Mouse (Mus musculus) ES-Bruce4 (cell line): ENCODE data around the gene Gm17949. TPM values are rescaled to one million over a fixed set of nuclear protein-coding genes. Genes with fewer than 3 reads are reported as not detected.
A peak's percentile ranks its signal among the peaks of the same experiment; 100 is the strongest.

Experiments
- H3K27ac ChIP-seq: 2 replicates; pipeline ENCODE4 v1.5.1; 2012; ENCODE audit warnings: low read length, inconsistent platforms; ENCODE audit not compliant: insufficient read depth
- H3K27me3 ChIP-seq: 2 replicates; pipeline ENCODE4 v1.6.1; 2012; ENCODE audit warnings: mild to moderate bottlenecking, low read length, inconsistent platforms; ENCODE audit not compliant: control insufficient read depth, poor library complexity, insufficient read depth, severe bottlenecking
- H3K36me3 ChIP-seq: 2 replicates; pipeline ENCODE4 v1.6.1; 2012; ENCODE audit warnings: inconsistent platforms, mild to moderate bottlenecking, low read length, moderate library complexity; ENCODE audit not compliant: control insufficient read depth, poor library complexity, insufficient read depth, severe bottlenecking
- H3K4me1 ChIP-seq: one replicate; pipeline ENCODE4 v1.8.1; 2011; ENCODE audit warnings: low read length; ENCODE audit not compliant: control insufficient read depth, insufficient read depth
- H3K4me3 ChIP-seq: 2 replicates; pipeline ENCODE4 v1.5.1; 2011; ENCODE audit warnings: low read depth, mild to moderate bottlenecking, low read length
- H3K9ac ChIP-seq: 2 replicates; pipeline ENCODE4 v1.6.1; 2012; ENCODE audit warnings: low read depth, mild to moderate bottlenecking, inconsistent platforms; ENCODE audit not compliant: poor library complexity, severe bottlenecking
- H3K9me3 ChIP-seq: replicated peaks from 2 replicates; pipeline ENCODE4 v1.6.1; 2012; ENCODE audit warnings: mild to moderate bottlenecking, low read length, inconsistent platforms; ENCODE audit not compliant: control insufficient read depth, poor library complexity, insufficient read depth, severe bottlenecking
- CTCF ChIP-seq: IDR thresholded peaks from one replicate; pipeline ENCODE4 v1.8.1; 2011; ENCODE audit warnings: low read depth, low read length
- EP300 ChIP-seq: IDR thresholded peaks from 2 replicates; pipeline ENCODE4 v1.6.1; 2011; ENCODE audit warnings: low read depth, low read length; ENCODE audit not compliant: insufficient read depth
- POLR2A ChIP-seq: IDR thresholded peaks from one replicate; pipeline ENCODE4 v1.8.1; 2011; ENCODE audit warnings: low read length; ENCODE audit not compliant: insufficient read depth
- polyA plus RNA-seq: library from polyadenylated mRNA; stranded (reverse); fragments of >200 nt; gene quantifications from 2 replicates; pipeline ENCODE4 v1.2.4, GENCODE M21; 2011; ENCODE audit warnings: low read depth; ENCODE audit not compliant: missing spikeins, insufficient read depth, insufficient read length

Gene Gm17949
- polyA plus RNA-seq, 1 experiment, result not detected

DNA sequence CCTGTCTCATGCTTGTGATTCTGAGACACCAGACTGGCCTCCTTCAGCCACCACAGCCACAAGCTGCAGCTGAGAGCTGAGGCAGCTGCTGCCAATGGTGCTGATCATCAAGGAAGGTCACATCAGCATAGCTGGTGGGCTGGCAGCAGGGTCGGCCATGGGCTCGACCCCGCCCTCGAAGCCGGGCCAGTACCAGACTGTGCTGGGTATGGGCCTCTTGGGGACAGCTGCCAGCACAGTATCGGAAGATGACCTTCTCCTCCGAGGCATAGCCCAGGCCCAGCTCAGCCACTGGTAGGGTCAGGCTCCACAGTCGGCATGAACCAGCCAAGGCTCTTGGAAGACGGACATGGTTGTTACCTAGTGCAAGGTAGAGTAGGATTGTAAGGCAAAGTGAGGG lies 11.9 kb upstream of the Gm17949 start:
- H3K36me3 ChIP-seq, result peaks cover 31% of the 10 kb centered on the region
- no peaks in the 10 kb centered on the region for H3K4me1 ChIP-seq
- H3K27ac ChIP-seq, result no peak overlapping the region
- H3K4me3 ChIP-seq, result no peak overlapping the region
- H3K27me3 ChIP-seq, result no peaks in the 10 kb centered on the region
- TF ChIP-seq CTCF, result no peak
- no peak for TF ChIP-seq EP300
- no peak for TF ChIP-seq POLR2A
- H3K9me3 ChIP-seq, result no peaks in the 10 kb centered on the region
- H3K9ac ChIP-seq, result no peak overlapping the region

DNA sequence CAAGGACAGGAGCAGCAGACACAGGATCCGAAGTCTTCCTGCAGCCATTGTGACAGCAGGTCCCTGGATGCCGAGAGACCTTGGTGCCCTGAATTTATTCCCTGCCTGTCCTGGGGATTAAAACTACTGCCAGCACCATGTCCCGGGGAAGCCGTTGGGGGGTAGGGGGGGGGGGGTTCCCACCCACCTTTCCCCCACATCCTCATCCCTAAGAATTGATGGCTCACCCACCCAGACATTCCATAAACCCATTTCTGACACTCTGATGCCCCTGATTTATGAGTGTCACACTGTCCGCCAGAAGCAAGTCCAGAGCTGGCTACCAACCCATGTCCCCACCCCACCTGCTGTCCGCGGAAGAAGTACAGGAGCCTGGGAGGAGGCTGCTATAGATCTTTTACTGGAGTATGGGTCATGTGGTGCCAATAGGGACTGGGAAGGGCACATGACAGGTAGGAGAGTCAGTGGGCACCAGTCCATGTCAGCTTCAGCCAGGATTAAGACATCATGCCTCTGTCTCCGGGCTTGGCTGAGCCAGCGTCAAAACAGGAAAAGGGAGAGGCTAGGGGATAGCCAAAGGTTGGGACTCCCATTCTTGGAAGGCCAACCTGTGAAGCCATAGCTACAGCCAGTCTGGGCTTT lies 11.2 kb upstream of the Gm17949 start, which contains the start of gene Pspn:
Pspn (minus strand) TSS at position 51 of the 642 bp plus-strand sequence.
- H3K4me1 ChIP-seq, result no peaks in the 10 kb centered on the region
- no peak within 1 kb of the TSS for H3K4me3 ChIP-seq
- TF ChIP-seq EP300 (no peak), CTCF (no peak), POLR2A (no peak)
- no peak within 1 kb of the TSS for H3K9ac ChIP-seq
- H3K27me3 ChIP-seq, result no peaks in the 10 kb centered on the region
- H3K36me3 ChIP-seq, result peaks cover 26% of the 10 kb centered on the region
- H3K9me3 ChIP-seq, result no peaks in the 10 kb centered on the region
- no peak within 1 kb of the TSS for H3K27ac ChIP-seq

DNA sequence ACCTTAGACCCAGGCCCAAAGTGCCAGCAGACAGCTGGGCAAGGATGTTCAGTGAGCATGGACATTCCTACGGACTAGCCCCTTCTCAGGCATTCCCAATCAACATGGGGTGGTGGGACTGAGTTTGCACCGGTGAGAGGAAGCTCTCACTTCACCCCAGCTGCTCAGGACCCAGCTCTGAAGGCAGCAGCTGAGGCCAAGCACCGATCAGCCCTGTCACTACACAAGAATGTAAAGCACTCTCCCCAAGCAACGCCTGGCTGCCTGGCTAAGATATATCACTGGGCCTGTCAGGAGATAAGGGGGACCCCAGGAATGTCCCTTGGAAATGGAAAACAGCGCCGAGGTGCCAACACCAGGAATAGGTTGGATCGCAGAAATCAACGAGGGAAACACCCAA lies 10.0 kb upstream of the Gm17949 start:
- peaks cover 21% of the 10 kb centered on the region for H3K36me3 ChIP-seq
- no peak overlapping the region for H3K27ac ChIP-seq
- no peaks in the 10 kb centered on the region for H3K9me3 ChIP-seq
- no peaks in the 10 kb centered on the region for H3K27me3 ChIP-seq
- TF ChIP-seq CTCF (no peak), EP300 (no peak), POLR2A (no peak)
- no peaks in the 10 kb centered on the region for H3K4me1 ChIP-seq
- no peak overlapping the region for H3K9ac ChIP-seq
- no peak overlapping the region for H3K4me3 ChIP-seq

DNA sequence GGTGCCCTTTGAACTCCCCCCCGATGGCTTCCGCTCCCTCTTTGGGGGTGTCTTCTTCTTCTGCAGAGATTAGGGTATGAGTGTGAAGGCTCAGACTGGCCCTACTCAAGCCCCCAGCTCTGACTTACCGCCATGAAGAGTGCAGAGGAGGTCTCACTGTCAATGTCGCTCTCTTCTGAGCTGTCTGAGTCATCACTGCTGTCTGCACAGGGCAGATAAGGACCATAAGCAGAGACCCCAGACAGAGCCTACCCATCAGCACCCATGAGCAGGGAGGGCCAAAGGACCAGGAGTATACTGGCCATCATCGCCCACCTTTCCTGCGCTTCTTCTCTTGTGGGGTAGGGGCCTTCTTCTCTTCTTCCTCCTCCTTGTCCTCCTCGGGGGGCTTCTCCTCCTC lies 7.3 kb upstream of the Gm17949 start:
- H3K36me3 ChIP-seq, result peaks cover 17% of the 10 kb centered on the region
- TF ChIP-seq CTCF, result no peak
- TF ChIP-seq POLR2A, result no peak
- TF ChIP-seq EP300, result no peak
- no peak overlapping the region for H3K9ac ChIP-seq
- no peaks in the 10 kb centered on the region for H3K9me3 ChIP-seq
- H3K4me1 ChIP-seq, result peaks cover 2% of the 10 kb centered on the region
- H3K27ac ChIP-seq, result no peak overlapping the region
- H3K4me3 ChIP-seq, result no peak overlapping the region
- H3K27me3 ChIP-seq, result no peaks in the 10 kb centered on the region

GRCm38 (mm10) chr17:57007137-57007905 lies 3.9 kb upstream of the Gm17949 start:
- Histone ChIP-seq H3K4me1 (peaks cover 2% of the 10 kb centered on the region), H3K4me3 (no peak overlapping the region), H3K36me3 (peaks cover 17% of the 10 kb centered on the region), H3K27me3 (no peaks in the 10 kb centered on the region), H3K27ac (peak overlapping the region; percentile 84), H3K9ac (peak overlapping the region; percentile 10; the same call in 1 of the 2 replicates), H3K9me3 (no peaks in the 10 kb centered on the region)
- no peak for TF ChIP-seq POLR2A
- peak; percentile 61 for TF ChIP-seq CTCF
- no peak for TF ChIP-seq EP300

GRCm38 (mm10) chr17:57010911-57011235 lies 396 bp upstream of the Gm17949 start:
- peak overlapping the region; percentile 93 for H3K4me3 ChIP-seq
- H3K9me3 ChIP-seq, result no peaks in the 10 kb centered on the region
- H3K27ac ChIP-seq, result peak overlapping the region; percentile 42
- H3K36me3 ChIP-seq, result 0 out of 2 replicates have a peak, but pooled peaks cover 4% of the 10 kb centered on the region
- H3K4me1 ChIP-seq, result peaks cover 2% of the 10 kb centered on the region
- H3K9ac ChIP-seq, result peak overlapping the region; percentile 87
- no peaks in the 10 kb centered on the region for H3K27me3 ChIP-seq
- TF ChIP-seq CTCF (no peak), POLR2A (no peak), EP300 (no peak)
